Mouse (Mus musculus) naive thymus-derived CD4-positive, alpha-beta T cell, adult 2 months (primary cell): ENCODE measurements around the gene Stat3.

ENCODE experiments used
- DNase-seq: peaks from one replicate; pipeline ENCODE4 v3.0.0-alpha.2; 2011; ENCODE audit warnings: low read depth

Gene Stat3

GRCm38 (mm10) chr11:100939512-100940151 is at the start of gene Stat3:
Gene Stat3, minus strand, starts transcription at chr11:100939540.
- peak; percentile 100 for DNase-seq

- DNase-seq = no peak
Observed at GRCm38 (mm10) chr11:100988674-100989073, 49.3 kb upstream of the Stat3 start.

- DNase-seq = peak; percentile 41
Observed at GRCm38 (mm10) chr11:100985607-100986006, 46.3 kb upstream of the Stat3 start.

- no peak for DNase-seq
Observed at GRCm38 (mm10) chr11:100983778-100984131, 44.4 kb upstream of the Stat3 start.

- peak; percentile 91 for DNase-seq
Observed at GRCm38 (mm10) chr11:100983125-100983777, 43.9 kb upstream of the Stat3 start.

GRCm38 (mm10) chr11:100982087-100982486 is 42.7 kb upstream of the Stat3 start:
- DNase-seq = no peak

GRCm38 (mm10) chr11:100981236-100981635 is 41.9 kb upstream of the Stat3 start:
- no peak for DNase-seq

- no peak for DNase-seq
Observed at GRCm38 (mm10) chr11:100980438-100980837, 41.1 kb upstream of the Stat3 start.

- no peak for DNase-seq
Observed at GRCm38 (mm10) chr11:100979887-100980286, 40.5 kb upstream of the Stat3 start.

GRCm38 (mm10) chr11:100975241-100975640 is 35.9 kb upstream of the Stat3 start:
- DNase-seq = no peak

- no peak for DNase-seq
Observed at GRCm38 (mm10) chr11:100974381-100974970, 35.1 kb upstream of the Stat3 start.

- no peak for DNase-seq
Observed at GRCm38 (mm10) chr11:100973245-100973644, 33.9 kb upstream of the Stat3 start.

GRCm38 (mm10) chr11:100971455-100971854 is 32.1 kb upstream of the Stat3 start:
- no peak for DNase-seq

GRCm38 (mm10) chr11:100970557-100970937 is 31.2 kb upstream of the Stat3 start, which contains the start of gene Cavin1:
Gene Cavin1, minus strand, starts transcription at chr11:100970887.
- DNase-seq = no peak

GRCm38 (mm10) chr11:100969744-100970556 is 30.6 kb upstream of the Stat3 start:
- peak; percentile 37 for DNase-seq

- no peak for DNase-seq
Observed at GRCm38 (mm10) chr11:100969189-100969743, 29.9 kb upstream of the Stat3 start.

- no peak for DNase-seq
Observed at GRCm38 (mm10) chr11:100968501-100968900, 29.2 kb upstream of the Stat3 start.

- no peak for DNase-seq
Observed at GRCm38 (mm10) chr11:100967881-100968420, 28.6 kb upstream of the Stat3 start.

GRCm38 (mm10) chr11:100967376-100967775 is 28.0 kb upstream of the Stat3 start:
- no peak for DNase-seq

GRCm38 (mm10) chr11:100965760-100966159 is 26.4 kb upstream of the Stat3 start:
- DNase-seq = no peak

GRCm38 (mm10) chr11:100964901-100965542 is 25.7 kb upstream of the Stat3 start:
- DNase-seq = no peak
